Mouse (Mus musculus): ENCODE measurements around the gene Phb. TPM values are rescaled to one million over a fixed set of nuclear protein-coding genes. Genes with fewer than 3 reads are reported as not detected.

Phb gene
- polyA plus RNA-seq, 1 experiment from 2014 or later: 199 TPM

DNA sequence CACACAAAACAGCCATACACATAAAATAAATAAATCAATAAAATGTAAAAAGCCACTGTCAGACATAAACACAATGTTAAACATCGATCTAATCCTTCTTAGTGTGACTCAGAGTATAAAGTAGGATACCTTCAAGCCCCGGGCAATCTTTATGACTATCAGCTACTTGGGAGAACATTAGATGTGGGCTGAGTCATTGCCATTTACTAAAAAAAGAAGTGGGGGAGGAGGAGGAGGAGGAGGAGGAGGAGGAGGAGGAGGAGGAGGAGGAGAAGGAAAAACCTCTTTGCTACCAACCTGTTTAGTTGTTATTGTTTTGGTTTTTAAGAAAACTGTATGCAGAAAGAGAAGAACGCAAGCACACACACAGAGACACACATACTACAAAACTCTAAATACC lies 22.8 kb downstream of the Phb start:
- Histone ChIP-seq H3K4me1 (peaks cover 13% of the 10 kb centered on the region), H3K27ac (no peak overlapping the region), H3K9ac (no peak overlapping the region), H3K36me3 (no peaks in the 10 kb centered on the region), H3K4me2 (no peak overlapping the region), H3K4me3 (no peak overlapping the region), H3K27me3 (no peaks in the 10 kb centered on the region), H3K9me3 (no peaks in the 10 kb centered on the region)
- ATAC-seq (ENCODE audit: borderline replicate concordance, extremely low read depth, low FRiP score, low TSS enrichment): no peak
- 79% methylated on average over 3 of the region's 3 CpGs for WGBS

DNA sequence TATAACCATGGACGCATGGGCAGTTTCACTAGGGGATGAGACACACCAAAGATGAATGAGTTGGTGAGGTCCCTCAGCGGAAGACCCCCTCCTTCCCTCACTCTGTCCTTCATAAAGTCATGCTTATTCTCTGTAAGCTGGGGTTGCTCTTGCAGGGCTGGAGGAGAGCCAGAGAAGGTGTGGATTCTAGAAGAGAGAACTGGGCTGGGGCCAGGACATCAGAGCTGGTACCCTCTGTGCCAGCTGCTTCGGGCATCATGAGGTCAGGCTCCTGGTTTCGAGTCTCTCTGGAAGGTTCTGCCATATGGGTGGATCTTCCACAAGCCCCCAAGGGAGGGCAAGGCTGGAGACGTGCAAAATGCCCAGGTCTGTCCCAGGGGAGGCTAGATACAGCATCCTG lies 31.8 kb downstream of the Phb start:
- H3K9me3 ChIP-seq: no peaks in the 10 kb centered on the region
- H3K4me1 ChIP-seq: no peaks in the 10 kb centered on the region
- 68% methylated on average over 5 of the region's 5 CpGs for WGBS
- H3K36me3 ChIP-seq: no peaks in the 10 kb centered on the region
- H3K27ac ChIP-seq: no peak overlapping the region
- H3K4me3 ChIP-seq: no peak overlapping the region
- ATAC-seq (ENCODE audit: borderline replicate concordance, extremely low read depth, low FRiP score, low TSS enrichment): no peak
- H3K4me2 ChIP-seq: no peak overlapping the region
- H3K9ac ChIP-seq: no peak overlapping the region
- H3K27me3 ChIP-seq: no peaks in the 10 kb centered on the region

DNA sequence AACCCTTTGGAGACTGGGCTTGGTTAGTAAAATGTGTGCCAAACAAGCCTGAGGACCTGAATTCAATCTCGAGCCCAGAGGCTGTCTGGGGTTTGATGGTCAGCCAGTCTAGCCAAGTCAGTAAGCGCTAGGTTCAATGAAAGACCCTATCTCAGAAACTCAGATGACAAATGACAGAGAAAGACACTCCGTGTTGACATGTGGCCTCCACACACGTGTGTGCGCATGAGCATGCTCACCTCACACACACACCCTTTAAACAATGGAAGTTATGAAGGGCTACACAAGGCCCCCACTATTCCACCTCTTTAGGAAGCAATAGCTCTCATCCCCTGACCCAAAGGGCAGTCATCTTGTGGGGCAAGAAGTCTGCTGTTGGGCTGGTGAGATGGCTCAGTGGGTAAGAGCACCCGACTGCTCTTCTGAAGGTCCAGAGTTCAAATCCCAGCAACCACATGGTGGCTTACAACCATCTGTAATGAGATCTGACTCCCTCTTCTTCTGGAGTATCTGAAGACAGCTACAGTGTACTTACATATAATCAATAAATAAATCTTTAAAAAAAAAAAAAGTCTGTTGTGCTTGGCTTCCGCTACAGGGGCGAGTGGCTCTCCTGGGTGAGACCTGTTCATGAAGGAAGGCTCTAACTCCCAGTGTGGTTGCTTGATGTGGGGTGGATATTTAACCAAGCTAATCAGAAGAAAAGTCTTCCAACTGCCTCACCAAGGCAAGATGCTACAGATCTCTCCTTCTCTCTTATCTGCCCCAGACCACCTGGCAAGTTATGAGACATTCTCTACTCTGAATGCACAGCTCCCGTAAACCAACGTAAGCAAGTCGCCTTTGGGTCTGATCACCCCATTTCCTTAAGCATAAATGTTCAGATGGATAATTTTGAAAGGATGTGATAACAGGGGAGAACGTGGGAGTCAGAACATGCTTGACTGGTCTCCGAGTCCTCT lies 34.3 kb downstream of the Phb start:
- ATAC-seq (ENCODE audit: borderline replicate concordance, extremely low read depth, low FRiP score, low TSS enrichment): no peak
- Histone ChIP-seq H3K9me3 (no peaks in the 10 kb centered on the region), H3K36me3 (no peaks in the 10 kb centered on the region), H3K27ac (no peak overlapping the region), H3K9ac (no peak overlapping the region), H3K4me1 (no peaks in the 10 kb centered on the region), H3K4me2 (no peak overlapping the region), H3K27me3 (no peaks in the 10 kb centered on the region), H3K4me3 (no peak overlapping the region)
- 85% methylated on average over 13 of the region's 13 CpGs for WGBS

DNA sequence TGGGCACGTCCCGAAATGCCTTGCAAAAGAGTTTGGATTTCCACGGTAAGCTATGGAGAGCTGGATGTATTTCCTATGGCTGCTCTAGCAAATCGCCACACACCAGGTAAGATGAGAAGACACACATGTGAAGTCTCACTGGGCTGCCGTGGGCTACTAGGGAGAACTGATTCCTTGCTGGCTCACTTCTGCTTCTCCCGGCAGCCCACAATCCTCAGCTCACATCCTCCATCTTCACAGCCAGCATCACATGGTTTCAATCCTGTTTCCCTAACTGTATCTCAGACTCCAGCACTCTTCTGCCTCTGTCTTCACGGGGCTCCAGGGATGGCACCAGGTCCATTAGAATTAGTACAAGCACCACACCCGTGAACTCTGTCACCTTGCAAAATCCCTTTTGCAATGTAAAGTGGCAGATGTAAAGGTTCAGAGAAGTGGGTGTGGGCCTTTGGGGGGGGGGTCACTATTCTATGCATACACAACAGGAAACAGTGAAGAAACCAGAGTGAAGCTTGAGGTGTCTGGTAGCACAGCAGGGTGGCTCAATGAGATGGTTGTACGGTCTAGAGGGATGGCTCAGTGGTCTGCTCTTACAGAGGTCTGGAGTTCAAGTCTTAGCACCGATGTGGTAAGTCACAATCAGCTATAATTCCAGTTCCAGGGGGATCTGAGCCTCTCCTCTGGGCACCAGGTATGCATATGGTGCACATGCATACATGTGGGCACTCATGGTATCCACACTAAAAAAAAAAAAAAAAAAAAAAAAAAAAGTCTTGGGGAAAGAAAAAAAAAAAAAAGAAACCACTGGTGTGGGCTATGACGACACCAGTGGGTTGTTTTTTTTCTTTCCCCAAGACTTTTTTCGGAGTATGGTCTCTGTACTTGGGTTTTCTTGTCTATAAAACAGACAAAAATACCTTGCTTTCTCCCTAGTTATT lies 37.5 kb downstream of the Phb start:
- Histone ChIP-seq H3K4me2 (no peak overlapping the region), H3K27me3 (no peaks in the 10 kb centered on the region), H3K9ac (no peak overlapping the region), H3K9me3 (no peaks in the 10 kb centered on the region), H3K27ac (no peak overlapping the region), H3K36me3 (no peaks in the 10 kb centered on the region), H3K4me1 (peaks cover 4% of the 10 kb centered on the region; the same call in 1 of the 2 replicates), H3K4me3 (no peak overlapping the region)
- 84% methylated on average over 12 of the region's 12 CpGs for WGBS
- ATAC-seq (ENCODE audit: borderline replicate concordance, extremely low read depth, low FRiP score, low TSS enrichment): no peak

DNA sequence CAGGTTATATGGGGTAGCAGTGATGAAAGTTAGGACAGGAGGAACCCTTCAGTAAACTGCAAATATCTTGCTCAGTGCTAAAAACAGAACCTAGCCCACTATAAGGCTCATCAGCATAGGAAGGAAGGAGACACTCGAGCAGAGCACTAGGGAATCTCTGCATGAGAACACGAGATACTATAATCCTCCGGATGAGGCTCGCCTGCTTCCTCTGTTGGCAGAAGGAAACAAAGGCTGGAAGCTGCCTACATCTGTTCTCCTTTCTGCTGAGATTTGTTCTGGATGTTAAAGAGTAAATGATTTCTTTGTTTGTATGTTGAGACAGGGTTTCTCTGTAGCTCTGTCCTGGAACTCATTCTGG lies 38.2 kb downstream of the Phb start:
- ATAC-seq (ENCODE audit: borderline replicate concordance, extremely low read depth, low FRiP score, low TSS enrichment): no peak
- Histone ChIP-seq H3K36me3 (no peaks in the 10 kb centered on the region), H3K4me1 (peaks cover 4% of the 10 kb centered on the region; the same call in 1 of the 2 replicates), H3K27ac (no peak overlapping the region), H3K4me3 (no peak overlapping the region), H3K4me2 (no peak overlapping the region), H3K9me3 (no peaks in the 10 kb centered on the region), H3K27me3 (no peaks in the 10 kb centered on the region), H3K9ac (no peak overlapping the region)
- whole genome bisulfite sequencing: 73% methylated on average over 4 of the region's 4 CpGs

DNA sequence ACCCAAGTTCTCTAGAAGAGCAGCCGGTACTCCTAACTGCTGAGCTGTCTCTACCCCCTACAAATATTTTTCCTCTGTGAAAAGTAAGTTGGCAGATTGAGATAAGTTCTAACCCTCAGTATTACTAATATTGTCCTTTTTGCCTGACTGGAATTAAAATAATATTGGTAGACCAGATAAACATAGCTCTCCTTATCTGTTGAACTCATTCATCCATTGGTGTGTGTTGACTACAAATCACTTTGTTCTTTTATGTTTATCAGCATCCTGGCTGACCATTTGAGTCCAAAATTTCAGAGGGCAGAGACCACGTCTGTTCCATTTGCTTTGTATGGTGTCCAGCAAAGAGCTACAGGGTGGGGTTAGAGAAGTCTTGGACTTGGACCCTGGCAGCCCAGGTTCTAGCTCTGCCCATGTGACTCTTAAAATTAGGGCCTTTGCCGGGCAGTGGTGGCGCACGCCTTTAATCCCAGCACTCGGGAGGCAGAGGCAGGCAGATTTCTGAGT lies 42.8 kb downstream of the Phb start:
- Histone ChIP-seq H3K4me1 (peaks cover 18% of the 10 kb centered on the region), H3K9me3 (no peaks in the 10 kb centered on the region), H3K4me2 (no peak overlapping the region), H3K36me3 (no peaks in the 10 kb centered on the region), H3K4me3 (no peak overlapping the region), H3K27me3 (no peaks in the 10 kb centered on the region), H3K27ac (no peak overlapping the region), H3K9ac (no peak overlapping the region)
- WGBS: 85% methylated on average over 6 of the region's 6 CpGs
- no peak for ATAC-seq (ENCODE audit: borderline replicate concordance, extremely low read depth, low FRiP score, low TSS enrichment)

DNA sequence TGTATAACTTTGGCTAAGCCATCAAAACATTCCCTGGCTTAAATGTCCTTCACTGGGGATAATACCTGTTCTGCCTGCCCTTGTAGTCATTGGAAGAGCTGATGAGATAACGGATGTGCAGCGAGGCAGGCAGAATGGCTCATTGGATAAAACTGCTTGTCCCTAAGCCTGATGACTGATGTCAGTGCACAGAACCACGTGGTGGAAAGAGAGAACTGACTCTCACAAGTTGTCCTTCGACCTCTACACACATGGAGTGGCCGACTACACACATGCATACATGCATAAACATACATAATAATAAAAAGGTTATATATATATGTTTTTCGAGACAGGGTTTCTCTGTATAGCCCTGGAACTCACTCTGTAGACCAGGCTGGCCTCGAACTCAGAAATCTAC lies 43.7 kb downstream of the Phb start:
- no peak overlapping the region for H3K4me2 ChIP-seq
- no peaks in the 10 kb centered on the region for H3K9me3 ChIP-seq
- H3K9ac ChIP-seq: no peak overlapping the region
- no peak for ATAC-seq (ENCODE audit: borderline replicate concordance, extremely low read depth, low FRiP score, low TSS enrichment)
- no peaks in the 10 kb centered on the region for H3K27me3 ChIP-seq
- no peaks in the 10 kb centered on the region for H3K36me3 ChIP-seq
- H3K27ac ChIP-seq: no peak overlapping the region
- peaks cover 26% of the 10 kb centered on the region for H3K4me1 ChIP-seq
- 77% methylated on average over 7 of the region's 7 CpGs for WGBS
- H3K4me3 ChIP-seq: no peak overlapping the region

DNA sequence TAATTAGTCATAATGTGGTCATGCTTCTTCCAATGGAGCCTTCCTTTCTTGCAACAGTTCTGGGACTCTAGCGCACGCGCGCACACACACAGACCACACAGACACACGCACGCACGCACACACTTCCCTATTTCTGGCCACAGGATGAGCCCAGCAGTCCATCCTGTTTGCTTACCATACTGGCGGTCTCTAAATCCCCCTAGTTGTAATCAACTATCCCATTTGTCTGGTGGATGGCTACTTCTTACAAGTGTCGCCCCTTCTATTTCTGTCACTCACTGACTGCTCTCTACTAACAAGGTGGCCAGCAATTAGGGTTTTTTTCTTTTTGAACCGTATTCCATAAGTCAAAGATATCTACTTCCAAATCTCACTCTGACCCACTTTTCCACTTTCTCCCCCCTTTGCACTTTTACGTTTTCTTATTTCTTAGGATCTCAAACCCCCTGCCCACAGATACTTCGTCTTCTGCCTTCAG lies 45.4 kb downstream of the Phb start:
- Histone ChIP-seq H3K4me3 (peak overlapping the region; percentile 95), H3K4me1 (peaks cover 32% of the 10 kb centered on the region), H3K27ac (peak overlapping the region; percentile 99), H3K27me3 (no peaks in the 10 kb centered on the region), H3K36me3 (no peaks in the 10 kb centered on the region), H3K9me3 (no peaks in the 10 kb centered on the region), H3K9ac (peak overlapping the region; percentile 97; the same call in 1 of the 2 replicates), H3K4me2 (peak overlapping the region; percentile 83)
- ATAC-seq (ENCODE audit: borderline replicate concordance, extremely low read depth, low FRiP score, low TSS enrichment): peak; percentile 16; the same call in 1 of the 2 replicates
- WGBS: 14% methylated on average over 12 of the region's 12 CpGs

DNA sequence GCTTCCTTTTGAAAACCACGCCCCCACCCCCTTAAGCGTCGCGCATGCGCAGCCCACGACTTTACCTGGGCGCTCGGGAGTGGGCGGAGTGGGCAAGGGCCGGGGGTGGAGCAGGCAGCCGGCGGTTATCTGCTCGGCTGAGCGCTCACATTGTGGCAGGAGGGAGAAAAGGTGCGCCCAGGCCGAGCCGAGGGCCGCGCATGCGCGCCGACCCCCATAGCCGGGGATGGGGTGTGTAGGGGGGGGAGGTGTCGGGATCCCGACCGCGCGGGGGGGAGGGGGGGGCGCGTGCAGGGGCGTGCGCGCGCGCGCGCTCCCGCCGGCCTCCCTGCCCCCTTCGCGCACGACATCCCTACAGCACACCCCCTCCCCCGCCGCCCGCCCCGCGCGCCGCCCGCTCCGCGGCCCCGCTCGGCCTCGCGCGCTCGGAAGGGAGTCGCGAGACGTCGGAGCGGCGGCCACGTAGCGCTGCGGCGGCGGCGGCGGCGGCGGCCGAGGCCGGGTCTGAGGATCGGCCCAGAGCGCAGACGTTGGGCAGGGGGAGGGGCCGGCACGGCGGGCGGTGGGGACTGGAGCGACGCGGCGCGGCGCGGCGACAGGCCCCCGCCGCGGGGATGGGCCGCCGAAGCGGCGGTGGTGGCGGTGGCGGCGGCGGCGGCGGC lies 45.9 kb downstream of the Phb start, which contains the start of gene Zfp652:
Gene Zfp652 (plus strand): TSS at position 111 of the 662 bp plus-strand sequence.
- no peaks in the 10 kb centered on the region for H3K9me3 ChIP-seq
- ATAC-seq (ENCODE audit: borderline replicate concordance, extremely low read depth, low FRiP score, low TSS enrichment): peak; percentile 89
- peak within 1 kb of the TSS; percentile 97 for H3K9ac ChIP-seq
- peak within 1 kb of the TSS; percentile 83 for H3K4me2 ChIP-seq
- WGBS: under 1% methylated on average over 47 of the region's 103 CpGs
- H3K4me3 ChIP-seq: peak within 1 kb of the TSS; percentile 95
- peak within 1 kb of the TSS; percentile 99 for H3K27ac ChIP-seq
- H3K4me1 ChIP-seq: peaks cover 32% of the 10 kb centered on the region
- no peaks in the 10 kb centered on the region for H3K36me3 ChIP-seq
- H3K27me3 ChIP-seq: no peaks in the 10 kb centered on the region

DNA sequence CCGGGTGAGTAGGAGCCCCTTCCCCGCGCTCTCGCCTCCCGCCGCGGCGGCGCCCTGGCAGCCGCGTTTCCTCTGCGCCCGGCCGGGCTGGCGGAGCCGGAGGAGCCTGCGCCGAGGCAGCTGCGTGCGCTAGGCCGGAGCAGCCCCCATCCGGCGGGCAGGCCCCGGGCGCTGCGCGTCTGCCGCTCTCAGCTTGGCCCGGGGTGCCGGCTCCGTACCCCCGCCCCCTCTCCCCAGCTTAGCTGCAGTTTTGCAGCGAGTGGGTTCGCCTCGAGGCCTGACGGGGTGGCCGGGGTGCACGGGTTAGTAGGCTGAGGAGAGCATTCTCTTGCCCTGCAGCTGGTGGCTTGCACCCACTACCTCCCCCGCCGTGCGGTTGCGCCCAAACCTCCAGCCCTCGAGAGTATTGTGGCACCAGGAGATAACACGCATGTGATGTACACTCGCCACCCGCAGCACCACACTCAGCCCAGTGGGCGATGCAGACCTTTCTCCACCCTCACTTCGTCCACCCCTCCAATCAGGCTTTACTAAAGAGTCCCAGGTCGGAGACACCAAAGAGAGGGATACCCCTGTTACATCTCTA lies 46.6 kb downstream of the Phb start:
- WGBS: under 1% methylated on average over 38 of the region's 49 CpGs

DNA sequence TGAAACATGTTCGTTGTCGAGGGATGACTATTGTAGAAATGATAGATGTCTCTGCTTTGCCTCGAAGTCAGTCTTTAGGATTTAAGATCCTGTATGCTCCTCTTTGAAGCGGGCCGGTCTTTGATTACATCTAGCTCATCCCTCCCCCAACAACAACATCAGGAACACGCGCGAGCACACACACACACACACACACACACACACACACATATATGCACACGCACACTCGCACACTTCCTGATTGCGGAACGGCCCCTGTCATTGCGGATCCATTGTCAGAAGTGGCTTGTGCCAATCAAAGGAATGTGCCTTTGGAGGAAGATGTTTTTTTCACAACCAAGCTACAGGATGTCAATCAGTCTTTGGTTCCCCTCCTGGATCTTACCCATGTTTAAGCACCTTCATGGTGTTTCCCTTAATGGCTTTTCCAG lies 47.1 kb downstream of the Phb start:
- no peaks in the 10 kb centered on the region for H3K36me3 ChIP-seq
- H3K4me3 ChIP-seq: peak overlapping the region; percentile 95
- under 1% methylated on average over 13 of the region's 13 CpGs for WGBS
- H3K27ac ChIP-seq: peak overlapping the region; percentile 99
- peak overlapping the region; percentile 97 for H3K9ac ChIP-seq
- H3K27me3 ChIP-seq: no peaks in the 10 kb centered on the region
- ATAC-seq (ENCODE audit: borderline replicate concordance, extremely low read depth, low FRiP score, low TSS enrichment): no peak
- H3K4me1 ChIP-seq: peaks cover 28% of the 10 kb centered on the region
- H3K4me2 ChIP-seq: peak overlapping the region; percentile 83
- no peaks in the 10 kb centered on the region for H3K9me3 ChIP-seq

More for the DNA sequence above, 46.6 kb downstream of the Phb start:
- H3K4me3 ChIP-seq: peak overlapping the region; percentile 95
- H3K36me3 ChIP-seq: no peaks in the 10 kb centered on the region
- H3K4me2 ChIP-seq: peak overlapping the region; percentile 83
- no peaks in the 10 kb centered on the region for H3K27me3 ChIP-seq
- H3K9ac ChIP-seq: peak overlapping the region; percentile 97
- ATAC-seq (ENCODE audit: borderline replicate concordance, extremely low read depth, low FRiP score, low TSS enrichment): peak; percentile 72
- H3K4me1 ChIP-seq: peaks cover 28% of the 10 kb centered on the region
- peak overlapping the region; percentile 99 for H3K27ac ChIP-seq
- no peaks in the 10 kb centered on the region for H3K9me3 ChIP-seq

Measured in lung, embryonic 15.5 days (tissue).